Comparison of ENCODE assay signal across 9 mouse cellular contexts in the genomic region with DNA sequence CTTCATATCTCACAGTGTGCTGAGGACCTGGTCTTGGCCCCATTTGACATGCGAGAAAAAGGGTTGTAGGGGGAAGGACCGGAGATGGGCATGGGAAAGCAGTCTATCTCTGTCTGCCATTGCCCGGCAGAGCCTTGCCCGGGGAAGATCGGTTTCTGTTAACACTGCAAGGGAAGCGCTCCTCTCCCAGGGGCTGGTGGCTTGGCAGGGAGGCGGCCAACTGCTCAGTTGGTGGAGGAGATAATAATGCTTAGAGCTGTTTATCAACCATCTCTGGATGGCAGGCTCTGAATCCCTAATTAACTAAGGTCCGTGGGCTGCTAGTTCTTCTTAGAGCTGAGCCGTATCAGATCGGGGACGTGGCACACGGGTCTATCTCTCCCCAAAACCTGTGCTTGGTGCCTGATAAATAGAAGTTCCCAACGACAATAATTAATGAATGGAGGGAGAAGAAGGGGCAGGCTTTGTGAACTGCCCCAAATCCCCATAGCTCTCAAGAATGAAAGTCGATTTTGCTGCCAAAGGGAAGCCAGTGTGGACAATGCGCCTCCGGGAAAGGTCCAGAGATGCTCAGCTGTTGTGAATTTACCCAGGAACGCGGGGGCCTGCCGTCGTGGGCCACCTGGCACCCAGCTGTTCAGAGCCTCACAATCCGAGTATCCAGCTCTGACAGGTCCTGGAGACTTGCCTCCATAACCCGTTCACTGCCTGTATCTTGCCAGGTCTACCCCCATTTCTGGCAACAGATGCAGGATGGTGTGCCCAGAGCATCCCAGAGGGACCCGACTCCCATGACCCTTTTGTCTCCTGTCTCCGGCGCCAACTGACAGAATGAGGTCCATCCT.
DNase-seq lines count a peak whose midpoint lies in the region; ATAC-seq lines count a peak whose summit lies in the region.
"Had no signal": no experiment of that assay in that cellular context is flagged by ENCODE, and none has a peak within 500 bp of the region (broad histone marks: within the 10 kb centered on the region; RNA-seq: fewer than 3 reads in every experiment).

No protein-coding gene starts in this region.

- no peak overlapping the region for H3K27ac ChIP-seq in embryonic facial prominence, embryonic 15.5 days (replicated peaks)
- H3K27ac ChIP-seq in limb, embryonic 13.5 days = no peak overlapping the region

- H3K9ac ChIP-seq in embryonic facial prominence, embryonic 15.5 days = no peak overlapping the region
- no peak overlapping the region for H3K9ac ChIP-seq in limb, embryonic 13.5 days

- no peak overlapping the region for H3K4me3 ChIP-seq in embryonic facial prominence, embryonic 15.5 days (replicated peaks)
- H3K4me3 ChIP-seq in limb, embryonic 13.5 days = no peak overlapping the region

- H3K4me2 ChIP-seq in embryonic facial prominence, embryonic 15.5 days (replicated peaks) = peak overlapping the region; percentile 17; the same call in 1 of the 2 replicates
- no peak overlapping the region for H3K4me2 ChIP-seq in limb, embryonic 13.5 days (replicated peaks)

- WGBS in embryonic facial prominence, embryonic 15.5 days = 52% methylated on average over 25 of the region's 25 CpGs
- 69% methylated on average over 25 of the region's 25 CpGs for WGBS in limb, embryonic 13.5 days

- DNase-seq in cerebellum, postnatal 10 days = peak; percentile 70 to 72
- no peak for DNase-seq in cerebellum, adult 8-10 months
- peak; percentile 11 to 49 for DNase-seq in layer of hippocampus, adult 18-20 months (ENCODE audit: low spot score in 2 of 2)
- no peak for DNase-seq in layer of hippocampus, adult 9-10 months (ENCODE audit: low spot score)
- DNase-seq in T-cell, adult 2 months (ENCODE audit: low spot score) = no peak
- DNase-seq in ovary, postnatal 36 days (ENCODE audit: low spot score) = no peak
- DNase-seq: kidney, adult 18-20 months had no signal

- no peaks in the 10 kb centered on the region for H3K9me3 ChIP-seq in embryonic facial prominence, embryonic 15.5 days (replicated peaks)
- no peaks in the 10 kb centered on the region for H3K9me3 ChIP-seq in limb, embryonic 13.5 days

- peaks cover 24% of the 10 kb centered on the region for H3K4me1 ChIP-seq in embryonic facial prominence, embryonic 15.5 days
- H3K4me1 ChIP-seq in limb, embryonic 13.5 days = peaks cover 22% of the 10 kb centered on the region

- ATAC-seq in embryonic facial prominence, embryonic 15.5 days (ENCODE audit: insufficient number of reproducible peaks, low FRiP score, low TSS enrichment, low read depth) = peak; percentile 61; the same call in 1 of the 2 replicates
- ATAC-seq in limb, embryonic 13.5 days (ENCODE audit: low FRiP score, low read depth) = peak; percentile 63; the same call in 1 of the 2 replicates

- H3K27me3 ChIP-seq in embryonic facial prominence, embryonic 15.5 days = no peaks in the 10 kb centered on the region
- no peaks in the 10 kb centered on the region for H3K27me3 ChIP-seq in limb, embryonic 13.5 days

- H3K36me3 ChIP-seq in embryonic facial prominence, embryonic 15.5 days = no peaks in the 10 kb centered on the region
- no peaks in the 10 kb centered on the region for H3K36me3 ChIP-seq in limb, embryonic 13.5 days

Comparison
In these comparisons a context has a peak if more than half of its experiments do, and no peak if none do; other contexts are left out.
1. DNase-seq: peak in cerebellum, postnatal 10 days (2 of 2) and layer of hippocampus, adult 18-20 months (2 of 2); none in cerebellum, adult 8-10 months (single experiment), layer of hippocampus, adult 9-10 months (single experiment), T-cell, adult 2 months (single experiment) and ovary, postnatal 36 days (single experiment).